Mouse (Mus musculus) mouse embryonic stem cell (cell line): Measurements from ENCODE around the gene Rab6a.
"Not testable (repeated sequence)": the region's sequence is repeated elsewhere in the genome, so short reads cannot be mapped to it uniquely, and the experiment has no call there.

Source experiments
- in situ Hi-C, 2 experiments: fragments of 300-500 bp; cut with MboI; formaldehyde crosslinking; loops; 1 replicate in 1 of 2; 3 replicates in 1 of 2; pipeline ENCODE4 v1.14.3; 2019 to 2020; ENCODE audit warnings: low sequenced_read_pairs in 2 of 2, low pct_unique_long_range_greater_than_20kb in 1 of 2, mixed read lengths in 1 of 2; ENCODE audit not compliant: unreplicated experiment in 1 of 2

Rab6a gene

GRCm38 (mm10) chr7:100607214-100608129 is at the start of gene Rab6a:
Rab6a (plus strand) TSS chr7:100607410.
- in situ Hi-C loops: no loop called here

GRCm38 (mm10) chr7:100559331-100559730 is 47.9 kb upstream of the Rab6a start:
- in situ Hi-C loops: no loop called here

- in situ Hi-C loops: no loop called here
Measured at GRCm38 (mm10) chr7:100561861-100562587, 45.2 kb upstream of the Rab6a start.

- in situ Hi-C loops: not testable (repeated sequence)
Measured at GRCm38 (mm10) chr7:100567238-100567637, 40.0 kb upstream of the Rab6a start.

GRCm38 (mm10) chr7:100569907-100570306 is 37.3 kb upstream of the Rab6a start:
- in situ Hi-C loops: no loop called here

- in situ Hi-C loops: no loop called here
Measured at GRCm38 (mm10) chr7:100570930-100571715, 36.1 kb upstream of the Rab6a start.

- in situ Hi-C loops: no loop called here
Measured at GRCm38 (mm10) chr7:100572061-100572460, 35.1 kb upstream of the Rab6a start.

GRCm38 (mm10) chr7:100572704-100573103 is 34.5 kb upstream of the Rab6a start:
- in situ Hi-C loops: no loop called here

- in situ Hi-C loops: no loop called here
Measured at GRCm38 (mm10) chr7:100578794-100579193, 28.4 kb upstream of the Rab6a start.

GRCm38 (mm10) chr7:100582235-100582634 is 25.0 kb upstream of the Rab6a start:
- in situ Hi-C loops: no loop called here

- in situ Hi-C loops: no loop called here
Measured at GRCm38 (mm10) chr7:100582727-100583236, 24.4 kb upstream of the Rab6a start.

- in situ Hi-C loops: no loop called here
Measured at GRCm38 (mm10) chr7:100589816-100590215, 17.4 kb upstream of the Rab6a start.

GRCm38 (mm10) chr7:100590504-100590844 is 16.7 kb upstream of the Rab6a start:
- in situ Hi-C loops: no loop called here

GRCm38 (mm10) chr7:100590845-100591521 is 16.2 kb upstream of the Rab6a start:
- in situ Hi-C loops: no loop called here

- in situ Hi-C loops: no loop called here
Measured at GRCm38 (mm10) chr7:100591522-100591852, 15.7 kb upstream of the Rab6a start.

GRCm38 (mm10) chr7:100593349-100593748 is 13.9 kb upstream of the Rab6a start:
- in situ Hi-C loops: no loop called here

GRCm38 (mm10) chr7:100600211-100600610 is 7.0 kb upstream of the Rab6a start:
- in situ Hi-C loops: no loop called here

- in situ Hi-C loops: no loop called here
Measured at GRCm38 (mm10) chr7:100608130-100608741, 1.0 kb downstream of the Rab6a start, which contains the start of gene Mrpl48. Mrpl48 (minus strand) TSS chr7:100608301.
